Mouse (Mus musculus): ENCODE data around the gene F2r. TPM values are rescaled to one million over a fixed set of nuclear protein-coding genes. Genes with fewer than 3 reads are reported as not detected.
A peak's percentile ranks its signal among the peaks of the same experiment; 100 is the strongest.

Gene F2r
- total RNA-seq, 4 experiments from 2014 or later: 19.6 to 24.5 (median 21.5) TPM

DNA sequence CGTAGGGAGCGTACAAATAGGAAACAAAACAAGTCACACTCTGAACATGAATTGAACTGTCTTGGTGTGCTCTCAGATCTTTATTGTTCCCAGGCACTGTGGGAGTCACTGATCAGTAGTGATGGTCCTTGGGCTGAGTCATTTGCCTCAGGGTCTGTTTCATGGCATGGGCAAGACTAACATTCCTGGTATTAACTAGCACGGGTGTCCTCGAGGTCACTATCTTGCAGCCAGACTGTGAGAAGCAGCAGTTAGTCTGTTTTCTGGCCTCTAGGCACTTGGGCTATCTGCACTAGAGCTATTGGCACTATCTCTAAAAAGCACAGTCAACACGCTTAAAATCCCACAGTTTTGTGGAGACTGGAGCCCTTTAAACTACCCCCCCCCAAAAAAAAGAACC is 22.4 kb downstream of the F2r start:
- DNase-seq (ENCODE audit: low spot score): no peak

DNA sequence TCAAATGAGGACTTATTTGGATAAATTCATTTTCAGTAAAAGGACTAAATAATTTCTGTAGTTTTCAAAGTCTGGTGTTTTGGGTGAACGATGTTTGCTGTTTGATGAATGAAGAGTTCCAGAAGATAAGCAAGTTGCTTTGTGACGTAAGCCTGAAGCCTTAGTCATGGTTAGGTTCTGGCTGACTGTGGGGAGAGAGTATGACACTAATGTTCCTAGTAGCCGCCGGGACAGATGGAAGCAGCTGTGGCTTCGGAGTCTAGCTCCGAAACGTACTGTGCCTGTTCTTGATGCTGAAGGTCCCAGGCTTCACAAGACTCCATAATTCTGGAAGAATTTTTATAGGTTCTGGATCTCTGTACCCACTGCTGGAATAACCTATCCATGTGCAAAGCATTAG is 22.9 kb downstream of the F2r start:
- no peak for DNase-seq (ENCODE audit: low spot score)

DNA sequence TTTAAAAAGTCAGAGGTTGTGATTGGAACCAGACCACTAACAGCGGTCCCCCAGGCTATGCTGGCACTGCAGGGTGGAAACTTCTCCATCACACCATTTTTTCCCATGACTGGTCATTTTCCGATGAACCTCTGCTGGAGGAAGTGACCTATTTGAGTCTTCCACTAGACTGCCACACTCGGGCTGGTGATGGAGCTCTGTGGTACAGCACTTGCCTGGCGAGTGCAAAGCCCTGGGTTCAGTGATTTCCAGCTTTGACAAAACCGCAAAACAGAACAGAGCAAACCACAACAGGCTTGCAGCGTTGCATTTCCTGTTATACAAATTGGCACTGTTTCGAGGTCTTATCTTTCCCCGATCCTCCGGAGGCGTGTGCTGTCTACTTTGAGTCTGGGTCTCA is 25.4 kb downstream of the F2r start:
- peak; percentile 16 for DNase-seq (ENCODE audit: low spot score)

DNA sequence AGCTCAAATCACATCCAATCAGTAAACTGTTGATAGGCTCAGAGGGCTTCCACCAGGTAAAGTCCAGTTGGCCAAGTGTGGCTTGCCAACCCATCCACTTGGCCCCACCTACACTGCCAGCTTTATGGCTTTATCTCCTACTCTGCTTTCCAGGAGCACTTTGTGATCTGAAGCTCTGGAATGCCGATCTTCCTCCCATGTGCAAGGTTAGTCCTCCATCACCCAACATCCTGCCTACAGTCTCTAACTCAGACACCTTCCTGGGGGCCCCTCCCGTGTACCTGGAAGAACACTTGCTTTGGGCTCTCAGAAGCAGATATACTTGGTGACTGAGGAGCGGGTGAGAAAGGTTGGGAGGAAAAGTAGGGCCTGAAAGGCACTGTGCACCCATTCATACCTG is 26.7 kb downstream of the F2r start:
- DNase-seq (ENCODE audit: low spot score): no peak

DNA sequence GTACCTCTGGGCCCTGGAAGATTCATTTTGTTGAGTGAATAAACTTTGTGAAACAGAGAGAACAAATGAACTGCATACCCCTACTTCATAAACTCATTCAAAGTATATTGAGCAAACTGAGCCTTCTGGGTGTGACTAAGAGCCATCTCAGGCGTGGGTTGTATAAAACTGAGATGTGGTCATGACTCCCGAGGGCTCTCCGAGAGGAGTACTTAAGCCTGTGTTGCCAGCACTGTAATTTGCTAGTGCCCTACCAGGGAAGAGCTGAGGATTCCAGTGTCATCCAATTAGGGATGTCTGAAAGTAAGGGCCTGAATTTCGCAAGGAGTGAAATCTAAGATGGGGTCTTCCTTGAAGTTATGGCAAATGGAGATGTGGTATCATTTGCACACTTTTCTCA is 30.7 kb downstream of the F2r start:
- DNase-seq (ENCODE audit: low spot score): no peak

DNA sequence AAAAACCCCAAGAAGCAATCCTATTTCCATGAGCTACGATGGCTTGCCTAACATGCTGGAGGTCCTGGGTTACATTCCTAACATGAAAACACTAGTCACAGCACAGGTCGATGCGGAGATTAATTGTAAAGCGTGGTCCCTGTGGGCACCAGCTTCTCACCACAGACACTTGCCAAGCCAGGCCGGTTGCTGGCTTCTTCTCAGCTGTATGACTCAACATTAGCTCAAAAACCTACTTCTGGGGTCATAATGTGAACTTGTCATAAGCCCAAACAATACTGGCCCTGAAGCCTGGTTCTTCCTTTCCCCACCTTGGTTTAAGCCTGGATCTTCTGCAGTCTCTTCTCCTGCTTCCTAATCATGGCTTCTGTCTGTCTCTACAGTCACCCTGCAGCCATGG is 33.4 kb downstream of the F2r start:
- DNase-seq (ENCODE audit: low spot score): no peak

DNA sequence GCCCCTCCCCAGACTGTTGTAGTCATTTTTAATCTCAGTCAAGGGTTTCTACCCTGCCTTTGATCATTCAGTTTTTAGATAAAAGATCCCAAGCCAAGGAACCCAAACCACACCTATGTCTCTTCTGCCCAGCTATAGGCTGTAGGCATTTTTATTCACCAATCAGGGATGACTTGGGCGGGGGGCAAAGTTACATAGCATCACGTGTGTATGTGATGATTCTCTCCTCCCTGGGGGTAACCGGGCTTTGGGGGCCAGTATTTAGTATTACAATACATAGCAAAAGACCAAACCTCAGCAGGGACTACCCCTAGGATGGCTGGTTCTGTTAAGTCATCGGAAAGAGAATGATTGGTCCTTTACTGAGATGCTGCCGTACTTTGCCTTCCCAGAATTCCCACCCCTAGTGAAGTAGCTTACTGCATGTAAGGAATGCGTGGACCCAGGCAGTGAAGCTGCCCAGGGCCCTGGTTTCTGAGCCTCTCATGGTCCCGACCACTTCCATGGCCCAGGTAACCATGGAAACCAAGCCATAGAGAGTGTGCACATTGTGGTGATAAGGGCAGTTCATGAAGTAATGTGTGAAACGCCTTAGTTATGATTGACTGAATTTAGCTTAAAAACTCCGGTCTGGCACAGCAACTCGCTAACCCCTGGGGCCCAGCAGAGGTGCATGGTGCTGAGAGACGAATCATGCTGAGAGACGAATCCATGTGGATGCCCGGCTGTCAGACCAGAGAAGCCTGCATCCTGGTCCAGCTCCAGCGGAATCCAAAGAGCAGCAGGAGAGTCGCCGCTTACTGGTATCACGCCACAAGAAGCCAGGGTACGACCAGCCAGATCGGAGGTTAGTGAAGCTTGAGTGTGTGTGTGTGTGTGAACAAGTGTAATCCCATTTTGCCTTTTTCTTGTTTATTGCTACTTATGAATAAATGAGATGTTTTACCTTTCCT is 34.8 kb downstream of the F2r start:
- no peak for DNase-seq (ENCODE audit: low spot score)

DNA sequence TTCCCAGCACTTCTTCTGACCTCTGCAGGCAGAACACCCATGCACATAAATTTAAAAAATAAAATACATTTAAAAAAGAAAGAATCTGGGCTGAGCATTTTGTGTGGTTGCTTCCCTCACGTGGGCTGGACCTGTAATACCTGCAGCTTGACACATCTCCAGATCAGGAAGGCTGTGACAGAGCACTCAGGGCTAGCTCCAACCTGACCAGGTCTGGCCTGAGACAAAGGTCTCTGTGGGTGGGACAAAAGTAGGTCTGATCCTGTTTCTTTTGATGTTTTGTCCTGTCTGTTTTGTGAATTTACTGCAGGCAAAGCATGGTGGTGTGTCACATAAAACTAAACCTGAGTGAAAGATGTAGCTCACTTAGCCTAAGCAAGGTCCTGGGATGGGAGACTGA is 36.4 kb downstream of the F2r start:
- DNase-seq (ENCODE audit: low spot score): no peak

DNA sequence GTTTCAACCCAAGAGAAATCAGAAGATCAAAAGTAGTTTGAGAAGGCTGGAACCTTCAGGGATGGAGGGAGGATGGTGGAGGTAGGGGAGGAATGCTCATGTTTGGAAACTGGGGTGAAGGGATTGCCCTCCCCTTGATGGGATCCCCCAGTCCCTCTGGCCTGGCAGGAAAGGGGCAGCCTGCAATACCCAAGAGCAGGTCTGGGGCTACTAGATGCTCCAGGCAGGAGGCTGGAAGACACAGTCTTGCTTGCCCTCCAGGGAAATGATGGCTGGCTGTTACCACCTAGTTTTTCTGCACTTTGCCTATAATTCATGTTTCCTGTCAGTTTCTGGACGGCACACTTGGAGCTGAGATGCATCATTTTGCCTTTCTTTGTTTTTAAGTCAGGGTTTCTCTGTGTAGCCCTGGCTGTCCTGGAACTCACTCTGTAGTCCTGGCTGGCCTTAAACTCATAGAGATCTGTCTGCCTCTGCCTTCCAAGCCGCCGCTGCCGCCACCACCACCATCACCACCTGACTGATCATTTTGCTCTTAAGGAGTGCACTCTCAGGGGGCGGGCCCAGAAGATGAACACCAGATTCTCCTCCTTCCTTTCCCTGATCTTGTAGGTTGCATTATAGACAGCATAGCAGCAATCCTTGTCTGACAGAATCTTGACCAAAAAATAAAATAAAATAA is 40.1 kb downstream of the F2r start:
- no peak for DNase-seq (ENCODE audit: low spot score)

DNA sequence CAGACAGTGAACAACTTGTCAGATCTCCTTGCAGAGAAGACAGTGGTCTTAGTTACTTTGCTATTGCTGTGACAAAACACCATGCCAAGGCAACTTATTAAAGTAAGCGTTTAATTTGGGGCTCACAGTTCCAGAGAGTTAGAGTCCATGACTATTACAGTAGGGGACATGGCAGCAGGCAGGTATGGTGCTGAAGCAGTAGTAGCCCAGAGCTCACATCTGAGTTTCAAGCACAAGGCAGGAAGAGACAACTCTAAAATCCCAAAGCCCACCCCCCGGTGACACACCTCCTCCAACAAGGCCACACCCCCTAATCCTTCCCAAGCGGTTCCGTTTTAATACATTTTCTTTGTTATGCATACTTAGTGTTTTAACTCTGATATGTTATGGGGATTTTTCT is 47.4 kb downstream of the F2r start:
- DNase-seq (ENCODE audit: low spot score): no peak

DNA sequence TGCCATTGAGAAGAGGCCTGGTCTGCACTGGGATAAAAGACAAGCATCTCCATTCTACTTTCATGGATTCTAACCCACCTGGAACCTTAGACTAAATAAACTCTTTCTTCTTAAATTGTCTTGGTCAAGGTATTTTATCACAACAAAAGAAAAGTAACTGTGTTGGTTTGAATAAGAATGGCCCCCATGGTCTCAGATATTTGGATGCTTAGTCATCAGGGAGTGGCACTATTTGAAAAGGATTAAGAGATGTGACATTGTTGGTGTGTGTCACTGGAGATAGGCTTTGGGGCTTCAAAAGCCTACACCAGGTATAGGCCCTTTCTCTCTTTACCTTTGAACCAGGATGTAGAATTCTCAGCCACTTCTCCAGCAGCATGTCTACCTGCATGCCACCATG is 49.0 kb downstream of the F2r start:
- DNase-seq (ENCODE audit: low spot score): no peak

DNA sequence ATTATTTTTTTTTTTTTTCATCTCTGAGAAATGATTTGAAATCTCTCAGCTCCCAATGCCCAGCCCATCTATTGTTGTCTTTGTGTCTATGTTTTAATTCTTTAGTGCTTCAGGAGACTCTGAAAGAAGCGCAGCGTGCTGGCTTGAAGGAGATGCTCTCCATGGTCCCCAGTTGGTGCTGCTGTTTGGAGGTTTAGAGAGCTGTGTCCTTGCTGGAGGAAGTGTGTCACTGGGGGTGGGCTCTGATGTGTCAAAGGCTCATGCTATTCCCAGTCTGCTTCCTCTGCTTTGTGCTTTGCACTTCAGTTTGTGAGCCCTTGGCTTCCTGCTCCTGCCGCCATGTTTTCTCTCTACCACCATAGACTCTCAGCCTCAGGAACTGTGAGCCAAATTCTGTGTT is 50.0 kb downstream of the F2r start:
- no peak for DNase-seq (ENCODE audit: low spot score)

DNA sequence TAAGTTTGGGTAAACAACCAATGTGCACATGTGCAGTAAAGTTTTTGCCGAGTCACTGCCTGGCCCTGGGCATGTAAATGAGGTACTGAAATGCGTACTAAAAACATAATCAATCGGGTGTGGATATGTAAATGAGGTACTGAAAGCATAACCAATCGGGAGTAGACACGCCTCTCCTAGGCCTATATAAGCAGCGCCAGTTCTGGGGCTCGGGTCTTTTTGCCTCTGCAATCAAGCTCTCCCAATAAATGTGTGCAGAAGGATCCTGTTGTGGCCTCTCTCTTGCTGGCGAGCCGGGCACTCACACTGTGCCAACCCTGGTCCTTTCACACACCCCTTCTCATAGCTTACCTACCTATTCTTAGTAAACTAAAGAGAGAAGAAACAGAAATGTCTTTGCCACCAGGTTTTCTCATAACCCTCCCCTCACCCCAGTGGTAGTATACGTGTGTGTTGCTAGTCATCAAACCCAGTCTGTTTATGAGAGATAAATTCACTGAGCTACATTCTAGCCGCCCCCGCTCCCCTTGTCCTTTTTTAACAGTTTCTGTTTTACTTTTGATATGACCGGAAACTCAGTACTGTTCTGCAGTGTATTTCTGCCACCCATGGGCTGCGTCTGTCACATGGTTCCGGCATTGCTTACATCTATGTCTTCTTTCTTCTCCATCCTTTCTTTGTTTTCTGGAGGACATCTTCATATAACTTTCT is 51.3 kb downstream of the F2r start:
- DNase-seq (ENCODE audit: low spot score): no peak

DNA sequence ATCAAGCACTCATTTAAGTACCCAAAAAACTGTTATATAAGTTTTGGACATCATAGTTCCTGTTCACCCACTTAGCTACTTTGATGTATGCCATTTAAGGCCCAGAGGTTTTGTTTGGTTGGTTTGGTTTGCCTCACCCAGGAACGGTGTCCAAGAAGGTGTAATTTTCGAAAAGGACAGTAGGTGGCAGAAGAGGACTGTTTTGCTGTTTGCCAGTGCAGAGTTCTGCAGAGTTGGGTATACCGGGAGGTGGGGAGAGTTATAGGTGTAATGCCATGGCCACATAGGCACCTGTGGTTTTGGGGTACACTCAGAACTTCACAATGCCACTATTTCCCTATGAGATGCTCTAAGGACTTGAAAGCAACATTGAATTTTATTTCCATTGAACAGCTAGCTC is 54.6 kb downstream of the F2r start:
- DNase-seq (ENCODE audit: low spot score): peak; percentile 88

DNA sequence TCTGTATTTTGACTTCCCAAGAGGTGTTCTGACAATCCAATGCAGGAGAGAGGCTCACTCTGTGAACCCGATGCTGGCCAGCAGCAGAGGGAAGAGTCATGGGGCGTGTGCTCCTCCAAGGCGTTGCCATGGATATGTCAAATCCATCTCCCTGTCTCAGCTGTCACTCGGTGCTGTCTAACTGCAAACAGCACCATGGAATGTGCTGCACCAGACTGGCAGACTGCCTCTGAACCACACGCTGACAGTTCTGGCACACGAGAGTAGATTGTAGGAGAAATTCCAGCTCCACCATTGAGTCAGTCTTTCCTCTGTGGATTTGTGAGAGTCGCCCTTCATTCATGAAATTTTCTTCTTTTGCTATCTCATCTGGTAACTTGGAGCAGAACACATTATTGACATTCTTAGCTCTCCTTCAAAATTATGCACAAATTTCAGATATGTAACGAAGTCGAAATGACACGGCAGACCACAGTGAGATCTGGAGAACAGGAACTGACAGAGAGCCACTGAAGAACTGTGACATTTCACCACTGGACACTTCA is 55.1 kb downstream of the F2r start:
- no peak for DNase-seq (ENCODE audit: low spot score)

DNA sequence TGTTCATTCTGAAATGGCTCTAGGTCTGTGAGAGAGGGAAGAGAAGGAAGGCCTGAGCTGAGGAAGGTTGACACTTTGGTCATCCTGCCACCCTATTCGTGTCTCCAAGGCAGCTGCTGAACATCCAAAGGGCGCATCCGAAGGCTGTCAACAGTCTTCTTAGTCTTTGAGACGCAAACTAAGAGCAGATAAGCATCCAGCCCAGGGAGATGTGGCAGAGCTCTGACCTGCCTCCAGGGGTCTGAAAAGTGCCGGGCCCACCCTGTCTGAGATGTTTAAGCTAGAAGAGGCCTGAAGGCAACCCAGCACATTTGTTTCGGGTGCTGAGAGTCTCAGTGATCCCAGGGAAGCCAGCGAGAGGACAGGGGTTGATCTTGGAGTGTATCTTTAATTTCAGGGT is 61.0 kb downstream of the F2r start:
- DNase-seq (ENCODE audit: low spot score): no peak

DNA sequence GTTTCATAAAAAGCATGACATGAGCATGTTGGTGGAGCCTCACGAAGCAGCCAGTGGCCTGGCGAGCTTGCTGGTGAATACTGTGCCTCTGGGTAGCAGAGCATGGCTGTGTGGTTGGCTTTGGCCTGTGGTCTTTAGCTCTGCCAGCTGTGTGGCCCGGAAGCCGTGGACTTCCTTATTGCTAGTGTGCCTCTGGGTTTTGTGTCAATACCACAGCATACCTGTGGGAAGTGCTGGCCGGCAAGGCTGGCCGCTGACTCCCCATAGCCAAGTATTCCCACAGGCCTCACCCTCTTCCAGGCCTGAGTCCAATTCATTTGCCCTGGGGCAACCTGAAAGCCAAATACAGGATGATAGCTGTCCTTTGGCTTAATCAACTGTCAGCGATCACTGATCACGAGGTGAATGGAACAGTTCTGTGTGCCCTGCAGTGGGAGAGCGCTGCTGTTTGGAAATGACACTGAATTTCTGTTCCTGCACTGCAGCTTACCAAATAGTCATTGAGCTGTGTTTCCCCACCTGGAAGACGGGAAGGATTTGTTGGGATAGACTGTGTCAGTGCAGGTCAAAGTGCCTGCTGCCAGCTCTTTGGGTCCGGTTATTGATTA is 64.3 kb downstream of the F2r start:
- DNase-seq (ENCODE audit: low spot score): no peak

Other genes with a start within 250 kb of the F2r start
- gene Aggf1, start 243.1 kb downstream of the F2r start, total RNA-seq (2022): 10 to 100 TPM; 21.2 to 26.1 (median 23.6) TPM
- gene Crhbp, start 173.6 kb downstream of the F2r start, total RNA-seq (2022): not detected
- gene S100z, start 139.8 kb downstream of the F2r start, total RNA-seq (2022): not detected
- gene F2rl1, start 93.3 kb downstream of the F2r start, total RNA-seq (2022): under 1 TPM; 0.31 to 0.72 (median 0.66) TPM
- gene F2rl2, start 78.4 kb upstream of the F2r start, total RNA-seq (2022): under 1 TPM in 2 of 4 experiments, not detected in 2; 0.19 to 0.32 TPM

All from heart, adult 8-10 months (tissue).